Mouse (Mus musculus) testis, adult 2 months (tissue): ENCODE data around the gene Pde4d.

ENCODE experiments used
- CTCF ChIP-seq: fragments of 200-500 bp; IDR thresholded peaks from 2 replicates; pipeline ENCODE4 v1.5.1; 2012; ENCODE audit warnings: low read depth, mild to moderate bottlenecking, inconsistent platforms, low read length, moderate library complexity; ENCODE audit not compliant: control insufficient read depth, insufficient read depth, insufficient replicate concordance
- POLR2A ChIP-seq: fragments of 200-500 bp; IDR thresholded peaks from 2 replicates; pipeline ENCODE4 v1.6.1; 2012; ENCODE audit warnings: low read depth, mild to moderate bottlenecking, inconsistent platforms, low read length, moderate library complexity; ENCODE audit not compliant: control insufficient read depth

- TF ChIP-seq CTCF (no peak), POLR2A (no peak)
Observed at GRCm38 (mm10) chr13:109722237-109723119, 1272.7 kb downstream of the Pde4d start.
